Mouse (Mus musculus) limb, embryonic 10.5 days (tissue): ENCODE results near the gene Ier2. TPM values are rescaled to one million over a fixed set of nuclear protein-coding genes. Genes with fewer than 3 reads are reported as not detected.
A peak's percentile ranks its signal among the peaks of the same experiment; 100 is the strongest.

ENCODE experiments used
- DNase-seq: peaks from one replicate; pipeline ENCODE4 v3.0.0-alpha.2; 2017; ENCODE audit warnings: low spot score
- H3K27ac ChIP-seq: fragments of 300-500 bp; sonication (generic); 2 replicates; pipeline ENCODE4 v1.5.1; 2016; ENCODE audit warnings: mild to moderate bottlenecking
- H3K27me3 ChIP-seq: fragments of 300-500 bp; sonication (generic); 2 replicates; pipeline ENCODE4 v1.6.1; 2016; ENCODE audit warnings: low read depth, mild to moderate bottlenecking; ENCODE audit not compliant: poor library complexity, severe bottlenecking
- H3K36me3 ChIP-seq: fragments of 300-500 bp; sonication (generic); 2 replicates; pipeline ENCODE4 v1.6.1; 2016; ENCODE audit warnings: mild to moderate bottlenecking, moderate library complexity
- H3K4me1 ChIP-seq: fragments of 300-500 bp; sonication (generic); 2 replicates; pipeline ENCODE4 v1.6.1; 2016
- H3K4me3 ChIP-seq: fragments of 300-500 bp; sonication (generic); 2 replicates; pipeline ENCODE4 v1.5.1; 2016; ENCODE audit warnings: mild to moderate bottlenecking, moderate library complexity
- H3K9me3 ChIP-seq: fragments of 300-500 bp; sonication (generic); replicated peaks from 2 replicates; pipeline ENCODE4 v1.6.1; 2016; ENCODE audit warnings: mild to moderate bottlenecking
- WGBS: fragments of 180-500 bp; shearing (Covaris S2); methylation state at CpG from one replicate; pipeline ENCODE4 v1.1.7; 2016; 5-methylcytosine and 5-hydroxymethylcytosine counted together
- polyA plus RNA-seq: library from polyadenylated mRNA; unstranded; fragments of >200 nt; fragmentation: Nextera tagmentation; extraction: Ambion mirVana; gene quantifications from 2 replicates; pipeline ENCODE4 v1.2.1, GENCODE M21; 2016

The Ier2 gene
- polyA plus RNA-seq: 199 and 229 TPM in 2 replicates

DNA sequence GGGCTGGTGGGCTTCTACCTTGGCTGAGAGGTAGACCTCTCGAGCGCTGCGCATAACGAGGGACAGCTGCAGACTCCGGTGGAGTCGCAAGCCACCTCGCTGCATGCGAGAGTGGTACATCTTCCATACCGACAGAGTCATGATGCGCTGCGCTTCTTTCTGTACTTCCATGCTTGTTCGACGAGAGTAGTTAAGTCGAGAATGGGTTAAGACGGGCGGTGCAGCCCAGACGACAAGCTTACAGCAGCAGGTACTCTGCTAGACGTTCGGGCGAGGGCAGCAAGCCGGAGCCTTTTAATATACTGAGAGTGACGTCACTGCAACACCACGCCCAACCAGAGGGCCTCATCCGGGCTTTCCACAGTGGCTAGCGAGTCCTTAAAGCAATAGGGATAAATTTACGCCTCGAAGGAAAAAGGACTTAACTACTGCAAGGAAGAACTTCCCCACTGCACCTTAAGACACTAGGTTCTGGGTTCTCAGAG lies at the start of gene Ier2:
Gene Ier2 (minus strand): TSS at position 272 of the 485 bp plus-strand sequence.
- peak; percentile 97 for DNase-seq
- peaks cover 60% of the 10 kb centered on the region for H3K4me1 ChIP-seq
- H3K9me3 ChIP-seq: no peaks in the 10 kb centered on the region
- H3K27me3 ChIP-seq: no peaks in the 10 kb centered on the region
- H3K27ac ChIP-seq: peak within 1 kb of the TSS; percentile 98
- H3K4me3 ChIP-seq: peak within 1 kb of the TSS; percentile 87
- under 1% methylated on average over 27 of the region's 27 CpGs for WGBS
- peaks cover 20% of the 10 kb centered on the region for H3K36me3 ChIP-seq

DNA sequence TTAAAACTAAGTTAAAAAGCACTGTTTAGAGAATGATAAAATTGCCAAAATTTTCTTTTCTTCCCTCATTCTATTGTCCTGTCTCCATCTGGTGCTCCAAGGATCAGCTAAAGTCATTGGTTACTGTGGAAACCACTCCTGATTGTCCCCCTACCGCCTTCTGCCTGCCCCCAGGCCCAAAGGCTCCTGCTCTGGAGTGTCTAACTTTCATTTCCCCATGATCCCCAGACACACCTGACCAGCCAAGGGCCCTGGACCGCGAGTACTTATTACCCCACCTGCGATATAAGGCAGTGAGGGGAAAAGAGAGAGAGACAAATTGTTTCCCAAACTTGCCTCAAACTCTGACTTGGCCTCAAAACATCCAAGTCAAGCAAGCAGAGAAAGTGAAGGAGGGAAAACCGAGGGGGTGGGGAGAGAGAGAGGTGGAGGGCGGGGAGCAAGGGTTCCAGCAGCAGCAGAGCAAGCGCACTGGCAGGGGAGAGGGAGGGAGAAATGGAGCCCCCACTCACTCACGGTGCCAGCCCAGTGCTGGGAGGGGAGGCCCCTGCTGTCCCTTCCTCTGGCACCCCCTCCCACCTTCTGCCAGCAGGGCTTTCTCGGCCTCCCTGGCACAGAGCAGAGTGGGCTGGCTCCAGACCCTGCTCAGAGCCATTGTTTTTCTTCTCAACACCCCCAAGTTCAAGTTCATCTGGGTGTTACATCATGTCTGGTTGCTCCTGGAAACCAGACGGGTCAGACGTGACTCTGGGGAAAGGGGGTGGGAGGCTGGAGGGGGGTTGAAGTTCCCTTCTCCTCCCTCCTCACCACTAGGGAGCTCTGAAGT lies 49.5 kb upstream of the Ier2 start:
- WGBS: 17% methylated on average over 11 of the region's 11 CpGs
- Histone ChIP-seq H3K4me3 (peak overlapping the region; percentile 30), H3K27me3 (peaks cover 100% of the 10 kb centered on the region), H3K27ac (peak overlapping the region; percentile 89), H3K36me3 (no peaks in the 10 kb centered on the region), H3K9me3 (no peaks in the 10 kb centered on the region), H3K4me1 (peaks cover 89% of the 10 kb centered on the region)
- peak; percentile 63 for DNase-seq

DNA sequence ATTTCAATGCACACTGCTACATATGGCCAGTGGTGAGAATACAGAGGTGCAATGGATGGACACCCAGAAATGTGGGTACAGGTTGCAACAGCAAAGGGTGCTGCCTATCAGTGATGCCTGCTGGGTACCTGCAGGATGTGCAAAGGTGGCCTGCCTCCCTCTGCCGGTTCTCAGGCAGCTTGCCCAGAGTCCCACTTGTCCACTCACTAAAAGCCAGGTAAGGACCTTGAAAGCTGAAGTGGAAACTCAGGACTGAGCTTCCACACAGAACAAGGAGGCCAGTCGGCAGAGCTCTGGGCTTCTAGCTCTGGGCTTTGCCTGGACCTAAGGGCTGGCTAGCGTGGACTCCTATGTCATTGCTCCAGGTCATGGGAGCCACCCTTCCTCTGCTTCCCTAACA lies 48.7 kb upstream of the Ier2 start:
- Histone ChIP-seq H3K4me3 (no peak overlapping the region; the same call in 1 of the 2 replicates), H3K27ac (peak overlapping the region; percentile 89), H3K4me1 (peaks cover 89% of the 10 kb centered on the region), H3K36me3 (no peaks in the 10 kb centered on the region), H3K27me3 (peaks cover 100% of the 10 kb centered on the region), H3K9me3 (no peaks in the 10 kb centered on the region)
- WGBS: 50% methylated on average over 3 of the region's 3 CpGs
- DNase-seq: no peak

DNA sequence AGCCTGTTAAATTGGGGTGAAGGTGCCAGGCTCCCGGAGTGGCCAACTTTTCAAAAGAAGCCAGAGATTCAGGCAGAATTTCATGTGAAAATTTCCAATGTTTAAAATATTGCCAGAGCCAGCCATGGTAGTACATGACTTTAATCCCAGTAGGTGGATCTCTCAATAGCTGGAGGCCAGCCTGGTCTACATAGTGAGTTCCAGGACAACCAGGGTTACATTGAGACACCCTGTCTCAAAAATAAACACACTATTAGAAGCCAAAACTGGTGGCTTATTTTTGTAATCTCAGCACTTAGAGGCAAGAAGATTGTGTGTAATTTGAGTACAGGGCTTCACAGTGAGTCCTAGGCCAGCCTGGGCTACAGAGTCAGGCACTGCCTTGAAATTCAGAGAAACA lies 47.3 kb upstream of the Ier2 start:
- peak overlapping the region; percentile 59; the same call in 1 of the 2 replicates for H3K27ac ChIP-seq
- no peak for DNase-seq
- peaks cover 87% of the 10 kb centered on the region for H3K4me1 ChIP-seq
- H3K9me3 ChIP-seq: no peaks in the 10 kb centered on the region
- H3K36me3 ChIP-seq: no peaks in the 10 kb centered on the region
- 90% methylated on average over 1 of the region's 1 CpGs for WGBS
- no peak overlapping the region for H3K4me3 ChIP-seq
- H3K27me3 ChIP-seq: peaks cover 97% of the 10 kb centered on the region

DNA sequence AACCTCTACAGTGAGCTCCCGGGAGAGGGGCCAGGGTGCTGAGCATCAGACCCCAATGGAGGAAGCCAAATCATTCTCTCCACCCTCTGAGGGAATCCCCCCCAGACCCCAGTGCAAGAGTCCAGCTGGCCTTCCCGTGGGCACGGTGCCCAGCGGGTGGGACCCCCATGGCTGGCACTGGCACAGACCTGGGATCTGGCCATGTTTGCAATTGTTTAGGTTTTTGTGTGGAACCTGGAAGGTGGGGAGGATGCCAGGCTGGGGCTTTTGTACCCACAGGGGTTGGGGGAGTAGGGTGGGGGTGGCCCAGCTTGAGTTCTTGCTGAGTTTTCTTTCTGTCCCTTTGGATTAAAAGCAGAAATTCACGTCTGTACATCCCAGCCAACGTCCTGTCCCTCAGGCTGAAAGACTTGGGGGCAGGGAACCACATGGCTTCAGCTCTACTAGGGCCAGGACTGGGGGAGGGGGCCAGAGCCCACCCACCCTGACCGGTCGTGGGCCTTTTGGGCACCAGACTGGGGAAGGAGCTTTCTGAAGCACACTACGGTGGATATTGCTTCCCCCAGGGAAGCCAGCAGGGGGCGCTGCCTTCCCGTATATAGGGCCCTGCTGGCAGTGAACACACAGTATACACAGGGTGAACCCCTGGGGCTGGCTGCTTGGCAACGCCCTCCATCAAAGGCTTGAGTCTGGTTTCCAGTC lies 46.3 kb upstream of the Ier2 start:
- Histone ChIP-seq H3K27me3 (peaks cover 97% of the 10 kb centered on the region), H3K27ac (peak overlapping the region; percentile 59; the same call in 1 of the 2 replicates), H3K4me1 (peaks cover 87% of the 10 kb centered on the region), H3K4me3 (0 out of 2 replicates have a peak overlapping the region, but pooled peaks have one; percentile 9), H3K9me3 (no peaks in the 10 kb centered on the region), H3K36me3 (no peaks in the 10 kb centered on the region)
- DNase-seq: peak; percentile 94
- WGBS: 15% methylated on average over 12 of the region's 12 CpGs

DNA sequence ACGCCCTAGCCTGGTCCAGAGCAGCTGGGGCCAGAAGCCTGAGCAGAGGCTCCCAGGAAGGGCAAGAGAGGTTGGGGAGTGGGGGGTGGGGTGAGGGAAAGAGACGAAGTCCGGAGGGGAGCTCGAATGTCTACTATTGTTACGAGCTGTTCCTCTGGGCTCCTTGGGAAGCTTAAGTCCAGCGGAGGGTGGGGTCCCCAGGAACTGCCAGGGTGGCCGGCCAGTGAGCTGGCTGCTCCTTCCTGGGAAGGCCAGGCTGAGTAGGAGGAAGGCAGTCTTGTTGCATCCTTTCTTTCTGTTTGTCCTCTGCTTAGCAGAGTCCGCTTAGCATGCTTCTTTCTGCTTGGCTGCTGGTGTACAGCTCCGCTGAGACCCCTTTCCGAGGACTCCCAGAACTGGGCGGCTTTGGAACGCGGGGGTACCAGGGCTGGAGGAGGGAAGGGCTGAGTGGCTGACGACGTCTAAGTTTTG lies 45.5 kb upstream of the Ier2 start:
- DNase-seq: peak; percentile 54
- WGBS: 2% methylated on average over 15 of the region's 15 CpGs
- Histone ChIP-seq H3K27ac (peak overlapping the region; percentile 76; the same call in 1 of the 2 replicates), H3K4me1 (peaks cover 83% of the 10 kb centered on the region), H3K36me3 (no peaks in the 10 kb centered on the region), H3K27me3 (peaks cover 97% of the 10 kb centered on the region), H3K9me3 (no peaks in the 10 kb centered on the region), H3K4me3 (peak overlapping the region; percentile 37)

DNA sequence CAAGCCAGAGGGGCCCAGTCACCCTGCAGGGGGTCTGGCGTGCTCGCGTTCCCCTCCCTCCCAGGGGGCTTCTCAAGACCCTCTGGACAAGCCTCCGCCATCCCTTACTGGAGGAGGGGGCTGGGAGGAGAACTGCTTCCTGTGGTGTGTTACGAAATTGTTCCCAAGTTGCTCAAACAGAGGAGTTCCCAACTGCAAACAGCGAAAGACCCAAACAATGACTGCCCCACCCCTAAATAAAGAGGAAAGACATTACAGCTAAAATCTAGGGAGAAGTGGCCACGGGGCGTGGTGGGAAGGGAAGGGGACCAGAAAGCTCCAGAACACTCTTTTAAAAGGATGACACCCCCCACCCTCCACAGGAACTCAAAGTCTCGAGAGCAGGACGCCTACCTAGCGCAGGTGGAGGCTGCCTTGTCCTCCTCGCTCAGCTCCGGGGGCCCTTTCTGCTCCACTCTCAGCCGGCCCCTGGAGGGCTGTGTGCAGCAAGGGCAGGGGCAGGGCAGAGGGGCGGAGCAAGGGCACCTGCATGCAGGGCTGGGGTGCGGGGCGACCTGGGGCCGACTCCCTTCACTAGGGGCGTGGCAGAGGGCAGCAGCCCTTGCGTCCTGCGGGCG lies 44.7 kb upstream of the Ier2 start:
- DNase-seq: peak; percentile 68
- Histone ChIP-seq H3K4me1 (peaks cover 76% of the 10 kb centered on the region), H3K27ac (peak overlapping the region; percentile 76)

DNA sequence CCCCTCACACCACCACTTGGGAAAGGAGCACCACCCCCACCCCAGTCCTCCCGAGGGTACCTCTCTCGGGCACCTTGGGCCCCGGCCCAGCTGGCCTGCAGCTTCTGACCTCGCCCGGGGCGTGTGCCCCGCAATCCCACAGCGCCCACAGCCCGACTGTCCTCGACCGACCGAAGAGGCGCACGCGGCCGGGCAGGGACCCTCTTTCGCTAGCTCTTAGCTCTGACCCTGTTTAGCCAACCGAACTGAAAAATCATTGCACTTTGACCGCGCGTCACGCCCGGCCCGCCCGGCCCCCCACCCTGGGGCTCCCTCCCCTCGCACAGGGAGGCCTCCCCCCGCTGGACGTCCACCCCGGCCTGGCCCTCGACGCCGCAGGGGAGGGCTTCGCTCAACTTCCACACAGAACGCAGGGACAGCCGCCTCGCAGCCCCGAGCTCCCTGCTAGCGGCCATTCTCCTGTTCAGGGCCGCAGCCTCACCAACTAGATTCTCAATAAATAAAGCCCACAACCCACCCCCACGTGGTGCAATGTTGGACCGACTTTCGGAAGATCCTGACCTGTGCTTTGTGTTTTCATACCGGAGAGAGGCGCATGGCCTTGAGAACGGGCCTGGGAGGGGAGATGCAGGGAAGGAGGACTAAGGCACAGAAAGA lies 44.1 kb upstream of the Ier2 start:
- Histone ChIP-seq H3K27me3 (peaks cover 97% of the 10 kb centered on the region), H3K4me3 (peak overlapping the region; percentile 37), H3K27ac (peak overlapping the region; percentile 76), H3K4me1 (peaks cover 76% of the 10 kb centered on the region), H3K9me3 (no peaks in the 10 kb centered on the region), H3K36me3 (no peaks in the 10 kb centered on the region)
- DNase-seq: peak; percentile 71
- under 1% methylated on average over 43 of the region's 45 CpGs for WGBS

More for the DNA sequence above, 44.7 kb upstream of the Ier2 start:
- H3K36me3 ChIP-seq: no peaks in the 10 kb centered on the region
- H3K9me3 ChIP-seq: no peaks in the 10 kb centered on the region
- WGBS: under 1% methylated on average over 22 of the region's 22 CpGs
- H3K4me3 ChIP-seq: peak overlapping the region; percentile 37
- peaks cover 97% of the 10 kb centered on the region for H3K27me3 ChIP-seq

DNA sequence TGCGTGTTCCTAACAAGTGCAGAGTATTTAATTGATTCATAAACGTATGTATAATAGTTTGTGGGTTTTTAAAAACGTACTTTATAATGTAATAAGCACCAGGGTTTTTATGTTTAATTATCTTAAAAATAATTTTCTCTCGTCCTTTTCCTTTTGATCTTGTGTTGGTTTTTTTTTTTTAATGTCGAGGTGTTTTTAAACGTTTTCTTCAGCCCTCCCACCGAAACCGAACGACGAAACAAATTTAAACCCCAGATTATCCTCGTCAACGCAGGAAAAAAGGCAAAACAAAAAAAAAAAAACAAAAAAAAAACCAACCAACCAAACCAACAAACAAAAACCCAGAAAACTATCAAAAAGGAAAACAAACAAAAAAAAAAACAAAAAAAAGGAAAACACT lies 43.3 kb upstream of the Ier2 start:
- H3K9me3 ChIP-seq: no peaks in the 10 kb centered on the region
- H3K4me3 ChIP-seq: peak overlapping the region; percentile 47
- peak overlapping the region; percentile 76 for H3K27ac ChIP-seq
- peaks cover 97% of the 10 kb centered on the region for H3K27me3 ChIP-seq
- H3K4me1 ChIP-seq: peaks cover 76% of the 10 kb centered on the region
- no peaks in the 10 kb centered on the region for H3K36me3 ChIP-seq
- DNase-seq: no peak
- WGBS: under 1% methylated on average over 12 of the region's 12 CpGs

DNA sequence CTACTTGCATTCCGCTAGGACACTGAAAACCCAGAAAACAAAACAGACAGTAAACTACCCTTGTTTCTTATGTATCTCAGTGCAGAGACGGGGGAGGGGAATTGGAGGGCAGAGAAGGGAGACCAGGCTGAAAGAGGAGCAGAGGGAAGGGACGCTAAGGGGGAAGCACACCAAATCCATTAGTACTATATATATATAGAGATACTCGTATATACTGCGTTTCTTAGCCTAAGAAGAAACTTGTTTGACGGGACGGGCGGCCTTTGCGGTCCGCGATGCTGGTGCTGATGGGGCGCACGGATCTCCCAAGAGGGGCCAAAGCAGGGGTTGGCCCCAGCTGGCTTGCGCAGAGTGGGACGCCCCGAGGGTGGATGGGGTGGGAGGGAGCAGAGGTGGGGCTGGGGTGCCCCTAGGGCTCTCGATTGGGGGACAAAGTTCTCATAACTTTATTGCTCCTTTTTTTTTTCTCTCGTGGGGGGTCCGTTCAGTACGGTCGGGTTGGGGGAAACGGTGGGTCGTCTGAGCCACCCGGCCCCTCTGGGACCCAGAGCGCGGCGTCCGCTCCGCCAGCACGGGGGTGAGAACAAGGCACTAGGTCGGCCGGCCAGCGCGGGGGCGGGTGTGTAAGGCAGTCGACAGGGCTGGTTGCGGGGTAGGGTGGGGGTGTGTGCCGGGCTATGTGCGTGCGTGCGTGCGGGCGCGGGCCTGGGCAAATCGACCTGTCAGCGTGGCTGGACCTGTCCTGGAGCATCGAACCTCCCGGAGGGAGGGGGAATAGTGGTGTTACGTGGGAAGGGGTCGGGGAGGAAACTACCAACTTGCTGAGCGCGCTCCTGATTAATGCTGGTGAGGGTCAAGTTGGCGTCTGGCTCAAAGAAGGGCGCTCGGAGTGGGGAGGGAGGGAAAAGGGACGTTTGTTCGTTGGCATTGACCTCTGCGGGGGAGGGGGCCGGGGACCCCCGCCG lies 42.5 kb upstream of the Ier2 start:
- peak overlapping the region; percentile 76 for H3K27ac ChIP-seq
- no peaks in the 10 kb centered on the region for H3K9me3 ChIP-seq
- 2% methylated on average over 61 of the region's 61 CpGs for WGBS
- peaks cover 2% of the 10 kb centered on the region; the same call in 1 of the 2 replicates for H3K36me3 ChIP-seq
- H3K4me1 ChIP-seq: peaks cover 75% of the 10 kb centered on the region
- peaks cover 91% of the 10 kb centered on the region for H3K27me3 ChIP-seq
- peak; percentile 68 for DNase-seq
- H3K4me3 ChIP-seq: peak overlapping the region; percentile 47

DNA sequence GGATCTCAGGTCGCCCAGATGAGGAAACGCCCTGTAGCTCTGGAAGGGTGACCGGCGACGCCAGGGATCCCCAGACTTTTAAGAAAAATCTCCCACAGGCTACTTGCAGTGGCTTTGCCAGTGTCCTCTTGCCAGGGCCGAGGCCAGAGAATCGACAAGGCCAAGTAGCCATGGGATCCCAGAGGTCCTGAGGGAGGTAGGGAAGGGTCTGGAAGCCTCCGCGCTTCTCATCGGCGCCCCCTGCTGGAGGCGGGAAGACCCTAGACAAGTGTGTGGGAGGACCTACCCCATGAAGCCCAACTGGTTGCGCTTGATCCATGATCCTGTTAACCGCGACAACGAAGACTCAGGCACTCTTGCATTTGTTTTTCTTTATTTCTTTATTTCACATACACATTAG lies 41.7 kb upstream of the Ier2 start:
- peaks cover 75% of the 10 kb centered on the region for H3K4me1 ChIP-seq
- H3K9me3 ChIP-seq: no peaks in the 10 kb centered on the region
- H3K36me3 ChIP-seq: peaks cover 10% of the 10 kb centered on the region
- peak; percentile 89 for DNase-seq
- H3K4me3 ChIP-seq: peak overlapping the region; percentile 47
- WGBS: under 1% methylated on average over 16 of the region's 16 CpGs
- H3K27ac ChIP-seq: peak overlapping the region; percentile 74
- H3K27me3 ChIP-seq: peaks cover 83% of the 10 kb centered on the region
